8 mouse cellular contexts compared by ENCODE assay signal in genomic region chr11:104281501-104281900, GRCm38 (mm10).
"Had no signal": no experiment of that assay in that cellular context is flagged by ENCODE, and none has a peak within 500 bp of the region (broad histone marks: within the 10 kb centered on the region; RNA-seq: fewer than 3 reads in every experiment).

No protein-coding gene starts in this region.

- DNase-seq: liver; liver, embryonic 13.5 days; liver, postnatal 0 days; lung, postnatal 14 days; right cerebral cortex, postnatal 4 days; spleen, adult 18-20 months; thymus, adult 18-20 months; thymus, postnatal 14 days had no signal
